Mouse (Mus musculus): Measurements from ENCODE around the gene Lrrfip1.

Gene Lrrfip1

GRCm38 (mm10) chr1:90998268-90998890, at the start of gene Lrrfip1:
TSS of gene Lrrfip1 (plus strand) at chr1:90998737.
- DNase-seq: peak; percentile 86

- no peak for DNase-seq
Measured at GRCm38 (mm10) chr1:90949309-90949708, 49.2 kb upstream of the Lrrfip1 start.

- DNase-seq: no peak
Measured at GRCm38 (mm10) chr1:90951670-90952069, 46.9 kb upstream of the Lrrfip1 start.

GRCm38 (mm10) chr1:90952808-90953207, 45.7 kb upstream of the Lrrfip1 start, which contains the start of gene Prlh:
TSS of gene Prlh (plus strand) at chr1:90953108.
- no peak for DNase-seq

- DNase-seq: no peak
Measured at GRCm38 (mm10) chr1:90953688-90954087, 44.8 kb upstream of the Lrrfip1 start.

- DNase-seq: peak; percentile 39
Measured at GRCm38 (mm10) chr1:90956245-90957096, 42.1 kb upstream of the Lrrfip1 start.

GRCm38 (mm10) chr1:90962526-90962925, 36.0 kb upstream of the Lrrfip1 start:
- no peak for DNase-seq

- DNase-seq: no peak
Measured at GRCm38 (mm10) chr1:90962994-90963393, 35.5 kb upstream of the Lrrfip1 start.

GRCm38 (mm10) chr1:90967583-90967982, 31.0 kb upstream of the Lrrfip1 start:
- no peak for DNase-seq

- no peak for DNase-seq
Measured at GRCm38 (mm10) chr1:90968649-90969048, 29.9 kb upstream of the Lrrfip1 start.

- no peak for DNase-seq
Measured at GRCm38 (mm10) chr1:90969347-90969784, 29.2 kb upstream of the Lrrfip1 start, which contains the start of gene Rab17. TSS of gene Rab17 (minus strand) at chr1:90969661.

- DNase-seq: no peak
Measured at GRCm38 (mm10) chr1:90969881-90970390, 28.6 kb upstream of the Lrrfip1 start.

GRCm38 (mm10) chr1:90972911-90973573, 25.5 kb upstream of the Lrrfip1 start:
- DNase-seq: peak; percentile 92

GRCm38 (mm10) chr1:90973574-90973911, 25.0 kb upstream of the Lrrfip1 start:
- DNase-seq: no peak

GRCm38 (mm10) chr1:90974906-90975649, 23.5 kb upstream of the Lrrfip1 start:
- DNase-seq: peak; percentile 62

GRCm38 (mm10) chr1:90975960-90976359, 22.6 kb upstream of the Lrrfip1 start:
- no peak for DNase-seq

GRCm38 (mm10) chr1:90980638-90981330, 17.8 kb upstream of the Lrrfip1 start:
- DNase-seq: no peak

GRCm38 (mm10) chr1:90981346-90981745, 17.2 kb upstream of the Lrrfip1 start:
- no peak for DNase-seq

GRCm38 (mm10) chr1:90995916-90996315, 2.6 kb upstream of the Lrrfip1 start:
- DNase-seq: no peak

- DNase-seq: no peak
Measured at GRCm38 (mm10) chr1:90997136-90997535, 1.4 kb upstream of the Lrrfip1 start.

GRCm38 (mm10) chr1:90997641-90998040, 896 bp upstream of the Lrrfip1 start:
- no peak for DNase-seq

All from right cerebral cortex, postnatal 25 days (tissue).